Mouse (Mus musculus) layer of hippocampus, postnatal 36 days (tissue): ENCODE data around the gene Coro1b. TPM values are rescaled to one million over a fixed set of nuclear protein-coding genes. Genes with fewer than 3 reads are reported as not detected.

Source experiments
- DNase-seq, 2 experiments: peaks; one replicate each; pipeline ENCODE4 v3.0.0; 2022
- total RNA-seq, 2 experiments: library from RNA; stranded (reverse); gene quantifications; 2 replicates each; pipeline ENCODE4 v1.2.3; 2021

Gene Coro1b
- total RNA-seq, result 10 to 100 TPM; 83.8 to 90.0 TPM

DNA sequence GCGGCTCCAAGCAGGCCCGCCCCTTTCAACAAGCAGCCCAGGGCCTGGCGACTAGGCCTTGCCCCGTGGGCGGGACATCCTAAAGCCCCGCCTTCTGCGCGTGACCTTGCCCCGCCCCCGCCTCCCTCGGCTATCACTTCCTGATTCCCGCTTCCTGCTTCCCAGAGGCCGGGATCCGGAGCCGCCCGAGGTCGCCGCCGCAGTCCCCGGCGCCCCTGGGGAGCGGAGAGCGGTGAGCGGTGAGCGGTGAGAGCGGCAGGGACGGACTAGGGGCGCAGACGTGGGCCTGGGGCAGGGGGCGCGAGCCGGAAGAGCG is at the start of gene Coro1b:
Coro1b (plus strand) TSS at position 129 of the 316 bp plus-strand sequence.
- peak; percentile 93 to 95 for DNase-seq

- DNase-seq, result peak; percentile 85 to 86
Measured at GRCm38 (mm10) chr19:4099056-4099455, 49.4 kb upstream of the Coro1b start.

DNA sequence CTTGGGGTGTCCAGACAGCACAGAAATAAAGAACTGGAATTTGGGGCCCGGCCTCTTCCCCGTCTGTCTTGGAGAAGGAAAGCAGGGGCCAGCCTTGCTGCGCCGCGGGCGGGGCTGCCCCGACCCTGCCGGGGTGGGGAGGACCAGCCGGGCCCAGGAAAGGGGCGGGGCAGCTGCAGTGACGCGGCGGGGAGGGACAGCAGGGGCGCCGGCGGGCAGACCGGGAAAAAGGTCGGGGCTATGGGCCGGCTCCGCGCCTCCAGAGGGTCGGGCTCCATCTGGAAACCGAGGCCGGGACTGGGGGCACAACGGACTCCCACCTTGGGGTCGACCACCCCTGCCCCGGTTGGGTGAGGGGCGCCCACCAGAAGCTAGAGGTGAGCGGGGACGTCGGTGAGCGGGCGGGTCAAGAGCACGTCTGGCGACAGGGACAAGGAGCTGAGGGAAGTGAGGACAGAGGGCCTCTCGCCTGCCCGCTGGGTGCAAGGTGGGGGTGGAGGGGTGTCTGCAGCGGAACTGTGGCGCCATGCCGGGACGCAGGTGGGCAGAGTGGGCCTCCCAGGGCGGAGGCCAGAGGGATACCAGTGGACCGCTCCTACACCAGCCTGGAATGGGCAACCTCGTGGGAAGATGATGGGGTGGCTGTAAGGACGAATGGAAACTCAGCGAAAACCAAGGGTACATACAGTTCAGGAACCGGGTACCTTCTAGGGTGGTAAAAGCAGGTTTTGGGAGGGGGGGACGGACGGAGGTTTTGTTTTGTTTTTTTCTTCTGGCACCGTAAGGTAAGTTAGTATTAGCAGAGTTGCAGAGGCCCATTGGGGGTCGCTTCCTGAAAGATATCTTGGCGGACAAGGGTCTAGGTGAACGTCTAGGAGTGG is 48.3 kb upstream of the Coro1b start, which contains the start of gene Pitpnm1:
Pitpnm1 (plus strand) TSS at position 162 of the 881 bp plus-strand sequence.
- DNase-seq, result no peak

GRCm38 (mm10) chr19:4100718-4101261 is 47.6 kb upstream of the Coro1b start:
- DNase-seq, result peak; percentile 66 to 71

DNA sequence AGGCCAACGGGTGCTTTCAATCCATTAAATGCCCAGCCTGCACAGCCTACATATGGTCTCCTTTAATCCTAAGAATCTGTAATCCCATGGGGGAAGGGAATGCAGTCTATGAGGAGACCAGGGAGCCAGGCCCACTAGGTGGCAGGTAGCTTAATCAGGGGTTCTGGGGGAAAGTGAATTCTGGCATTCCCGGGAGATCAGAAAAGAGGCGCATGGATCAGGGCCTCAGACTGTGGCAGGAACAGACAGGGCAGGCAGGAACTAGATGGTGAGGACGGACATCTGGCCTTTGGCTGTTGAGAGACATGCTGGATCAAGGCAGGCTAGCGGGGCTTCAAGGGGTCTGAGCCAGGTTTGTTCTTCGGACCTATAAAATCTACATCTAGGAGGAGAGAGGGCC is 47.0 kb upstream of the Coro1b start:
- DNase-seq, result no peak

DNA sequence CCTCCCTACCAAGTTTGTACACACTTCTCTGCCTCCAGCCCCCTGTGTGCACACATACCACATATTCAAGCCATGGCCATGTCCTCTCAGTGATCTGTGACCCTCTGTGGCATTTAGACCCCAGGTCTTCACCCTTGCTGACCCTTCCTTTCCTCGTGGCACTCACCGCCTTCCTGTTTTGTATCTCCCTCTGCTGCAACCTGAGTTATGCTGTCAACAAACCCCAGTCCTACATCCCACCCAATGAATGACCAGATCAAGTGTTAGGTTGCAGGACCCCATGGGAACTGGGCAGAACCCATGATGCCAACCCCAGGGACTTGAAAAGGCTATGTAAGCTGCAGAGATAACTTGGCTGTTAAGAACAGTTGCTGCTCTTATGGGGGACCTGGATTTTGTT is 46.4 kb upstream of the Coro1b start:
- DNase-seq, result no peak

- no peak for DNase-seq
Measured at GRCm38 (mm10) chr19:4102626-4103025, 45.8 kb upstream of the Coro1b start.

GRCm38 (mm10) chr19:4103294-4103693 is 45.1 kb upstream of the Coro1b start:
- no peak for DNase-seq

GRCm38 (mm10) chr19:4103792-4104191 is 44.6 kb upstream of the Coro1b start:
- DNase-seq, result no peak

- DNase-seq, result no peak
Measured at GRCm38 (mm10) chr19:4104675-4105194, 43.7 kb upstream of the Coro1b start.

- DNase-seq, result no peak
Measured at GRCm38 (mm10) chr19:4106654-4107053, 41.8 kb upstream of the Coro1b start.

- DNase-seq, result no peak
Measured at GRCm38 (mm10) chr19:4108535-4108934, 39.9 kb upstream of the Coro1b start.

- DNase-seq, result no peak
Measured at GRCm38 (mm10) chr19:4112063-4112960, 36.1 kb upstream of the Coro1b start.

GRCm38 (mm10) chr19:4113186-4113805 is 35.1 kb upstream of the Coro1b start:
- DNase-seq, result peak; percentile 74 to 81

DNA sequence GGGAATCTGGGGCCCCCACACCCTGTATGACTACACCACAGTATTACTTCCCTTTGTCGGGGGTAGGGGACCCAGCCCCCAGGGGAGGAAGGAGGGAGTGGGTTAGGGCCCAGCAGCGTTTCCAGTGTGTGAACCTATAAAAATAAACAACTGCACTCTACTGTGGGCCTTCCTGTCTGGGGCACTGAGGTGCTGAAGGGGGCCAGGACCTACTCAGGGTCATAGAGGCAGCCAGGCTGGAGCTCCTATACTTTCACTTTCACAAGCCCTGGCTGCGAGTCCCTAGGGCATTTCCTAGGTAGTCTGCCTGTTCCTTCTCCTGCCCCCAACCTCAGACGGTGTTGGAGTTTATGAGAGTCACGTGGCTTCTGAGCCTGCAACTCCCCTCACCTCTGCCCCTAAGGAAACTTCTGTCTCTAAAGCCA is 34.6 kb upstream of the Coro1b start:
- no peak for DNase-seq

GRCm38 (mm10) chr19:4114551-4114950 is 33.9 kb upstream of the Coro1b start:
- DNase-seq, result no peak

DNA sequence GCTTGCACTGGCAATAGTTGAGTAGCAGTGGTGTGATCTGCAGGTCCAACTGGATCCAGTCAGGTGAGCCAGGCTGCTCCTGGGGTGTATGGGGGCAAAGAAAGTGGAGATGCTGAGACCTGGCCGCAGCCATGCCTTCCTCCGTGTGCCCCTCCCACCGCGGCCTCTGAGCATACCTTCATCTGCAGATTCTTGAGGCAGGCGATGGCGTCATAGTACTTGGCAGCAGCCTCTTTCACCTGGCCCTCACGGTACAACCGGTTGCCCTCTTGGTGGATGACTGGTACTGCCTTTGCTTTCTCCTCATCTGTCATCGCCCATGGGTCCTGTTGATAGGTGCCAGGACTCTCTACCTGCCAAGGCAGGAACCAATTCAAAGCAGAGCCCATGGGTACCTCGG is 33.3 kb upstream of the Coro1b start:
- no peak for DNase-seq

DNA sequence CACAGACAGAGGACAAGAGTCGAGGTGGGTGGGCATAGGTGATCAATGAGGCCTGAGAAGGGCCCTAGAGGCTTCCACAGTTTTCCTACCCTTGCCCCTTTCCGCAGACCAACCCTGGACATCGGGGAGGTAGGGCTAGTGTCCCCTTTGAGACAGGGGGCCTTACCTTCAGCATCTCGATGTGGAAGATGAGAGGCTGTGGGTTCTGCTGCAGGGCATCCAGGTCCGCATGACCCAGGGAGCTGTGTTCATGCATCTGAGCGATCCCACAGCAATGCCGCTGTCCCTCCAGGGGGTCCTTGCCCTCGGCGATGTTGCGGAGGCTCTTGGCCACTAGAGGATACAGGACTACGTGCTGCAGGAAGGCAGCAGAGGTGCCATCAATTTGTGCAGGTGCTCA is 32.6 kb upstream of the Coro1b start:
- DNase-seq, result no peak

DNA sequence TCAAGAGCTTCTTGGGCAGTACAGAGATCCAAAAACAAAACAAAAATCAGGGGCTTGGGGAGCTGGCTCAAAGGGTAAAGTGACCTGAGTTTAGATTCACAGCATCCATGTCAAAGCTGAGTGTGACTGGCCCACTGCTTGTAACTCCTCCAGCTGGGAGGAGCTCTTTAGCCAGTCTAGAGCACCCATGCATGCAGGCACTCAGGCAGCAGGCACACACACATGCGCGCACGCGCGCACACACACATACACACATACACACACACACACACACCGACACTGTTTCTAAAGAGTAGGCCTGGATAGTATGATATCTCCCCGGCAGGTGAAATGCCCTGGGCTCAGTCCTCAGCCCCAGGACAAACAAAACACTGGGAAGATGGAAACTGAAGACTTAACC is 31.4 kb upstream of the Coro1b start:
- no peak for DNase-seq

DNA sequence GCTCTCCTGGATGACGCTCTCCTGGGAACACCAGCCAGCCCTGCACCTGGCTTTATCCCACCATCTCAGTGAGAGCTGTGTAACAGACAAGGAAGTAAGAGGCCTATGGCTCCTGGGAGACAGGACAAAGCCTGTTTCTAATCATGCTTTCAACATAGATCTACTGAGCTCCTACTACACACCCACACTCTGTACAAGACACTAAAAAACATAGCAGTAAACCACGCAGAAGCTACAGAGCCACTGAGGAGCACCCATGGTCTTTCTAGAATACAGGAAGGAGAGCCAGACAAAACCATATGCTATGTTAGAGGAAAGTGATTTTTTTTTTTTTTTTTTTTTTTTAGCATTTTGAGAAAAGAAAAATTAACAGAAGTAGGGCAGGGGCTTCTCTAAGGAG is 30.1 kb upstream of the Coro1b start:
- no peak for DNase-seq

DNA sequence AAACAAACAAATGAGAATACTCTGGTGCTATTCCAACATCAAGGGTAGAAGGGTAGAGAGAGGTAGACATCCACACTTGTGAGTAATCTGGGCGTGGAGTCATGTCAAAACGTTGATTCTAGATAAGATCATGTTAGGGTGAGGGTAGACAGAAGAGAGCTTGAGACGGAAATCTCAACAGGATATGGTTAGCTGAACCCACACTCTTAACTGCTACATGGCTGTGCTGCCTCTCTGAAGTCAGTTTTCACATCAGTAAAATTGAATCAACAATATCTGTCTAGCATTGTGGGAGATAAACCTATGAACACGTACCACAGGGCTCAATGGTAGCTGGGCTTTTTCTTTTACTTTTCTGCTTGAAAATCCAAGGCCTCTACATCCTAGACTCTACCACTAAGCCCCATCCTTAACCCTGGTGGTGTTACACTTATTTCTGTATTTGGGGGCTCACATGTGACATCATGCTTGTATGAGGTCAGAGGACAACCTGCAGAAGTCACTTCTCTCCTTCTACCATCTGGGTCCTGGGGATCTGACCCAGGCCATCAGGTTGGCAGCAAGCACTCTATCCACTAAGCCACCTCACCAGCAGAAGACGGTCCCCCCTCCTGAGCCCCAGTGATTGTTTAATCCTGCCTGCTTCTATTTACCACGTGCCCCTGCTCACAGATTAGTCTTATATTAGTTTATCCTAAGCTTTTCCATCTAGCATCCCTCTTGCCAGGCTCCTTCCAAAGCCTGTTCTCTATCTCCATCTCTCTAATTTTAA is 28.5 kb upstream of the Coro1b start:
- no peak for DNase-seq

DNA sequence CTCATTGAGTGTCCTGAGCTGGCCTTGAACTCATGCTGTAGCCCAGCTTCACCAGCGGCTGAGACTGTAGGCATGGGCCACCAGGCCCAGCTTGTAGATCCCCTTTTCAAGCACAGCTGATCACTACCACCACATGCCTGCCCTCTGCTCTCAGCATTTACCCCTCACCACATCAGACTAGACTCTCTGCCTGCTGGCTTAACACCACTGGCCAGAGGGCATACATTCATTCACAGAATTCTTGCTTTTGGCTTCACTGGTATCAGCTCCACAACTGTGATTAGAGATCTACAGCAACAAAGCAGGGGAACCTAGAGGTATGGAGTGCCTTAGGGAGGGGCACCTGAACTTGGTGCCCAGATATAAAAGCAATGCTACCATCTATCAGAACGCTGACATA is 27.9 kb upstream of the Coro1b start:
- DNase-seq, result no peak
